Mouse (Mus musculus) limb, embryonic 14.5 days (tissue): ENCODE measurements around the gene Nr5a1. TPM values are rescaled to one million over a fixed set of nuclear protein-coding genes. Genes with fewer than 3 reads are reported as not detected.

Experiments
- ATAC-seq: fragments of 200-750 bp; cut with Nextera tagmentation; 2 replicates; pipeline ENCODE4 v1.8.0; 2017; ENCODE audit warnings: low read depth, moderate number of reproducible peaks, moderate TSS enrichment; ENCODE audit not compliant: low FRiP score
- DNase-seq: peaks from one replicate; pipeline ENCODE4 v3.0.0-alpha.2; 2015; ENCODE audit warnings: low spot score
- H3K27ac ChIP-seq: fragments of 300-500 bp; sonication (generic); replicated peaks from 2 replicates; pipeline ENCODE4 v1.5.1; 2014; ENCODE audit warnings: low read depth, mild to moderate bottlenecking, low read length, moderate library complexity, mixed read lengths
- H3K27me3 ChIP-seq: fragments of 300-500 bp; sonication (generic); 2 replicates; pipeline ENCODE4 v1.6.1; 2014; ENCODE audit warnings: low read length, mixed read lengths; ENCODE audit not compliant: control insufficient read depth, insufficient read depth
- H3K36me3 ChIP-seq: fragments of 300-500 bp; sonication (generic); 2 replicates; pipeline ENCODE4 v1.6.1; 2014; ENCODE audit warnings: mild to moderate bottlenecking, low read length, moderate library complexity, mixed read lengths; ENCODE audit not compliant: control insufficient read depth, insufficient read depth
- H3K4me1 ChIP-seq: fragments of 300-500 bp; sonication (generic); 2 replicates; pipeline ENCODE4 v1.6.1; 2014; ENCODE audit warnings: antibody characterized with exemption, low read length, mixed read lengths; ENCODE audit not compliant: control insufficient read depth, insufficient read depth
- H3K4me2 ChIP-seq: fragments of 300-500 bp; sonication (generic); replicated peaks from 2 replicates; pipeline ENCODE4 v1.6.1; 2014; ENCODE audit warnings: low read depth, mild to moderate bottlenecking, low read length, moderate library complexity; ENCODE audit not compliant: severe bottlenecking
- H3K4me3 ChIP-seq: fragments of 300-500 bp; sonication (generic); replicated peaks from 2 replicates; pipeline ENCODE4 v1.5.1; 2014; ENCODE audit warnings: low read length
- H3K9ac ChIP-seq: fragments of 300-500 bp; sonication (generic); 2 replicates; pipeline ENCODE4 v1.6.1; 2014; ENCODE audit warnings: mild to moderate bottlenecking, low read depth, low read length, moderate library complexity; ENCODE audit not compliant: severe bottlenecking
- H3K9me3 ChIP-seq: fragments of 300-500 bp; sonication (generic); 2 replicates; pipeline ENCODE4 v1.6.1; 2016; ENCODE audit warnings: low read length; ENCODE audit not compliant: control insufficient read depth
- POLR2A ChIP-seq: fragments of 200-500 bp; IDR thresholded peaks from 2 replicates; pipeline ENCODE4 v1.8.0; 2012; ENCODE audit warnings: inconsistent platforms, mild to moderate bottlenecking, moderate library complexity, borderline replicate concordance; ENCODE audit not compliant: insufficient read depth, insufficient read length; ENCODE audit errors: extremely low read depth
- WGBS: fragments of 180-500 bp; shearing (Covaris S2); extraction: QIAGEN DNeasy Blood & Tissue Kit; methylation state at CpG from one replicate; pipeline ENCODE4 v1.1.7; 2014; 5-methylcytosine and 5-hydroxymethylcytosine counted together
- polyA plus RNA-seq, 2 experiments: library from polyadenylated mRNA; depleted of rRNA in 1 of 2; stranded (reverse) in 1 of 2; unstranded in 1 of 2; fragments of >200 nt; fragmentation: Nextera tagmentation in 1 of 2; extraction: Ambion mirVana in 1 of 2; gene quantifications; 2 replicates each; pipeline versions ENCODE4 v1.2.1 to v1.2.3; 2012 to 2014

The Nr5a1 gene
- polyA plus RNA-seq, 2 experiments = 0.10 TPM; not detected in 1

GRCm38 (mm10) chr2:38668802-38669580 is 45.4 kb downstream of the Nr5a1 start:
- Histone ChIP-seq H3K4me2 (peak overlapping the region; percentile 33), H3K27ac (no peak overlapping the region), H3K4me3 (peak overlapping the region; percentile 4; the same call in 1 of the 2 replicates), H3K36me3 (no peaks in the 10 kb centered on the region), H3K4me1 (no peaks in the 10 kb centered on the region), H3K9me3 (no peaks in the 10 kb centered on the region), H3K9ac (0 out of 2 replicates have a peak overlapping the region, but pooled peaks have one; percentile 21), H3K27me3 (no peaks in the 10 kb centered on the region)
- WGBS = 14% methylated on average over 17 of the region's 17 CpGs
- no peak for TF ChIP-seq POLR2A
- peak; percentile 63; the same call in 1 of the 2 replicates for ATAC-seq
- peak; percentile 42 for DNase-seq

GRCm38 (mm10) chr2:38661398-38661797 is 52.9 kb downstream of the Nr5a1 start:
- WGBS = 2% methylated on average over 1 of the region's 1 CpGs
- no peak overlapping the region for H3K9ac ChIP-seq

GRCm38 (mm10) chr2:38658338-38658836 is 56.0 kb downstream of the Nr5a1 start:
- peak; percentile 93 for ATAC-seq
- peak; percentile 61 for DNase-seq
- WGBS = 0% methylated on average over 18 of the region's 25 CpGs
- no peak for TF ChIP-seq POLR2A
- H3K36me3 ChIP-seq = no peaks in the 10 kb centered on the region
- no peaks in the 10 kb centered on the region; the same call in 1 of the 2 replicates for H3K4me1 ChIP-seq
- no peaks in the 10 kb centered on the region for H3K27me3 ChIP-seq
- peak overlapping the region; percentile 38 for H3K4me3 ChIP-seq
- H3K4me2 ChIP-seq = peak overlapping the region; percentile 69
- H3K9me3 ChIP-seq = no peaks in the 10 kb centered on the region
- peak overlapping the region; percentile 49 for H3K9ac ChIP-seq
- no peak overlapping the region for H3K27ac ChIP-seq

More at GRCm38 (mm10) chr2:38661398-38661797, 52.9 kb downstream of the Nr5a1 start:
- H3K4me3 ChIP-seq = no peak overlapping the region
- no peaks in the 10 kb centered on the region for H3K27me3 ChIP-seq
- no peak for ATAC-seq
- no peak overlapping the region for H3K27ac ChIP-seq
- H3K36me3 ChIP-seq = no peaks in the 10 kb centered on the region
- H3K4me1 ChIP-seq = no peaks in the 10 kb centered on the region; the same call in 1 of the 2 replicates
- H3K4me2 ChIP-seq = no peak overlapping the region
- H3K9me3 ChIP-seq = no peaks in the 10 kb centered on the region
- no peak for TF ChIP-seq POLR2A
- DNase-seq = no peak

- Histone ChIP-seq H3K27ac (no peak overlapping the region), H3K27me3 (no peaks in the 10 kb centered on the region), H3K4me2 (no peak overlapping the region), H3K9ac (no peak overlapping the region), H3K4me1 (peaks cover 4% of the 10 kb centered on the region; the same call in 1 of the 2 replicates), H3K9me3 (no peaks in the 10 kb centered on the region), H3K4me3 (no peak overlapping the region), H3K36me3 (no peaks in the 10 kb centered on the region)
- DNase-seq (no peak), ATAC-seq (no peak)
- WGBS = 74% methylated on average over 2 of the region's 2 CpGs
- TF ChIP-seq POLR2A = no peak
These were observed 60.6 kb downstream of the Nr5a1 start for GRCm38 (mm10) chr2:38653694-38654093.

GRCm38 (mm10) chr2:38653293-38653619 is 61.1 kb downstream of the Nr5a1 start:
- ATAC-seq (no peak), DNase-seq (no peak)
- H3K27ac ChIP-seq = no peak overlapping the region
- no peak overlapping the region for H3K9ac ChIP-seq
- WGBS = 88% methylated on average over 5 of the region's 5 CpGs
- H3K9me3 ChIP-seq = no peaks in the 10 kb centered on the region
- H3K4me3 ChIP-seq = no peak overlapping the region
- no peak overlapping the region for H3K4me2 ChIP-seq
- H3K27me3 ChIP-seq = no peaks in the 10 kb centered on the region
- no peak for TF ChIP-seq POLR2A
- peaks cover 4% of the 10 kb centered on the region; the same call in 1 of the 2 replicates for H3K4me1 ChIP-seq
- no peaks in the 10 kb centered on the region for H3K36me3 ChIP-seq
